Mouse (Mus musculus): ENCODE data around the gene Gtf2a2. TPM values are rescaled to one million over a fixed set of nuclear protein-coding genes. Genes with fewer than 3 reads are reported as not detected.

Gtf2a2 gene
- total and polyA plus RNA-seq, 3 experiments: 74.9 to 75.8 TPM; not detected in 1

GRCm38 (mm10) chr9:69999318-69999717, 13.0 kb upstream of the Gtf2a2 start:
- H3K36me3 ChIP-seq (ENCODE audit: control insufficient read depth in 1 of 2, insufficient read depth in 2 of 2, low read length in 2 of 2): peaks cover 0 to 19% of the 10 kb centered on the region in 2 experiments; a peak in 2 of 4 replicates
- DNase-seq (ENCODE audit: low read depth, low spot score): peak; percentile 54
- no peaks in the 10 kb centered on the region for H3K27me3 ChIP-seq (ENCODE audit: control insufficient read depth in 1 of 2, insufficient read depth in 2 of 2, low read length in 2 of 2)
- no peak overlapping the region for H3K27ac ChIP-seq (ENCODE audit: control insufficient read depth, low read depth, low read length)
- no peak overlapping the region for H3K9ac ChIP-seq (ENCODE audit: control insufficient read depth, low read depth, low read length, poor library complexity, severe bottlenecking)
- no peaks in the 10 kb centered on the region for H3K9me3 ChIP-seq (replicated peaks; ENCODE audit: insufficient read depth, low read length)
- TF ChIP-seq SMC3 (IDR thresholded peaks at IDR 0.05; ENCODE audit: low read depth, low read length) (peak; percentile 30), CHD1 (IDR thresholded peaks at IDR 0.05; ENCODE audit: low read depth, low read length) (no peak), RAD21 (IDR thresholded peaks at IDR 0.05; ENCODE audit: low read depth, low read length) (peak; percentile 32), ZKSCAN1 (IDR thresholded peaks at IDR 0.05; ENCODE audit: low read depth, low read length) (no peak), MXI1 (IDR thresholded peaks at IDR 0.05; ENCODE audit: low read depth, low read length) (no peak), POLR2A (IDR thresholded peaks at IDR 0.05; ENCODE audit: control insufficient read depth in 1 of 2, insufficient read depth in 1 of 2, low read depth in 1 of 2, low read length in 2 of 2, poor library complexity in 1 of 2) (no peak), NRF1 (IDR thresholded peaks at IDR 0.05; ENCODE audit: insufficient read depth, low read depth, low read length, poor library complexity, severe bottlenecking) (no peak), GABPA (IDR thresholded peaks at IDR 0.05; ENCODE audit: low read depth, low read length) (no peak), MAZ (IDR thresholded peaks at IDR 0.05; ENCODE audit: low read depth, low read length) (no peak), ZC3H11A (IDR thresholded peaks at IDR 0.05; ENCODE audit: low read depth, low read length) (0 out of 2 replicates have a peak, but pooled peaks have one; percentile 8), BHLHE40 (IDR thresholded peaks at IDR 0.05; ENCODE audit: borderline replicate concordance, low read depth, low read length) (no peak), CHD2 (IDR thresholded peaks at IDR 0.05; ENCODE audit: low read length) (no peak), HCFC1 (IDR thresholded peaks at IDR 0.05; ENCODE audit: low read depth, low read length) (no peak), GATA1 (IDR thresholded peaks at IDR 0.05; ENCODE audit: low read depth, low read length) (no peak), CTCF (IDR thresholded peaks at IDR 0.05 in 2 of 3, conservative IDR thresholded peaks at IDR 0.05 in 1 of 3; ENCODE audit: control insufficient read depth in 1 of 3, insufficient read depth in 1 of 3, low read depth in 2 of 3, low read length in 3 of 3, poor library complexity in 1 of 3, severe bottlenecking in 1 of 3) (peak; percentile 35 to 50 (median 42))
- H3K4me3 ChIP-seq (ENCODE audit: control insufficient read depth in 1 of 2, insufficient read depth in 1 of 2, low read depth in 2 of 2, low read length in 2 of 2): no peak overlapping the region
- peaks cover 2% of the 10 kb centered on the region; the same call in 1 of the 2 replicates for H3K79me2 ChIP-seq (ENCODE audit: control insufficient read depth, insufficient read depth, low read length, poor library complexity)
- no peaks in the 10 kb centered on the region; a peak in 1 of 4 replicates for H3K4me1 ChIP-seq (ENCODE audit: control insufficient read depth in 1 of 2, insufficient read depth in 2 of 2, low read length in 2 of 2)

GRCm38 (mm10) chr9:70003516-70003915, 8.8 kb upstream of the Gtf2a2 start:
- no peak overlapping the region for H3K4me3 ChIP-seq (ENCODE audit: control insufficient read depth in 1 of 2, insufficient read depth in 1 of 2, low read depth in 2 of 2, low read length in 2 of 2)
- H3K36me3 ChIP-seq (ENCODE audit: control insufficient read depth in 1 of 2, insufficient read depth in 2 of 2, low read length in 2 of 2): peaks cover 0 to 28% of the 10 kb centered on the region in 2 experiments; a peak in 3 of 4 replicates
- no peaks in the 10 kb centered on the region for H3K79me2 ChIP-seq (ENCODE audit: control insufficient read depth, insufficient read depth, low read length, poor library complexity)
- TF ChIP-seq ZC3H11A (IDR thresholded peaks at IDR 0.05; ENCODE audit: low read depth, low read length) (no peak), MAZ (IDR thresholded peaks at IDR 0.05; ENCODE audit: low read depth, low read length) (no peak), UBTF (IDR thresholded peaks at IDR 0.05; ENCODE audit: borderline replicate concordance, insufficient read depth, low read depth, low read length) (no peak), TAL1 (IDR thresholded peaks at IDR 0.05; ENCODE audit: low read length) (no peak), SIN3A (IDR thresholded peaks at IDR 0.05; ENCODE audit: low read length) (no peak), USF2 (IDR thresholded peaks at IDR 0.05; ENCODE audit: borderline replicate concordance in 1 of 2, insufficient read depth in 1 of 2, low read depth in 1 of 2, low read length in 2 of 2) (no peak), KAT2A (conservative IDR thresholded peaks at IDR 0.05; ENCODE audit: low read depth, low read length) (no peak), RCOR1 (IDR thresholded peaks at IDR 0.05; ENCODE audit: low read depth, low read length) (no peak), ZKSCAN1 (IDR thresholded peaks at IDR 0.05; ENCODE audit: low read depth, low read length) (no peak), TCF12 (IDR thresholded peaks at IDR 0.05; ENCODE audit: low read depth, low read length) (no peak), ETS1 (IDR thresholded peaks at IDR 0.05; ENCODE audit: low read depth, low read length) (no peak), BHLHE40 (IDR thresholded peaks at IDR 0.05; ENCODE audit: borderline replicate concordance, low read depth, low read length) (no peak), MEF2A (IDR thresholded peaks at IDR 0.05; ENCODE audit: extremely low read depth, insufficient replicate concordance, low read depth, low read length, poor library complexity, severe bottlenecking) (no peak), GATA1 (IDR thresholded peaks at IDR 0.05; ENCODE audit: low read depth, low read length) (no peak), POLR2A (IDR thresholded peaks at IDR 0.05; ENCODE audit: control insufficient read depth in 1 of 2, insufficient read depth in 1 of 2, low read depth in 1 of 2, low read length in 2 of 2, poor library complexity in 1 of 2) (no peak), MYC (IDR thresholded peaks at IDR 0.05; ENCODE audit: low read depth, low read length) (no peak), GABPA (IDR thresholded peaks at IDR 0.05; ENCODE audit: low read depth, low read length) (no peak), TBP (IDR thresholded peaks at IDR 0.05; ENCODE audit: low read depth, low read length) (no peak)
- no peaks in the 10 kb centered on the region for H3K27me3 ChIP-seq (ENCODE audit: control insufficient read depth in 1 of 2, insufficient read depth in 2 of 2, low read length in 2 of 2)
- DNase-seq (ENCODE audit: low read depth, low spot score): no peak
- H3K4me1 ChIP-seq (ENCODE audit: control insufficient read depth in 1 of 2, insufficient read depth in 2 of 2, low read length in 2 of 2): peaks cover 0 to 3% of the 10 kb centered on the region in 2 experiments; a peak in 2 of 4 replicates
- no peak overlapping the region for H3K9ac ChIP-seq (ENCODE audit: control insufficient read depth, low read depth, low read length, poor library complexity, severe bottlenecking)
- H3K9me3 ChIP-seq (replicated peaks; ENCODE audit: insufficient read depth, low read length): no peaks in the 10 kb centered on the region
- H3K27ac ChIP-seq (ENCODE audit: control insufficient read depth, low read depth, low read length): no peak overlapping the region
